ENCODE assay signal across 20 mouse cellular contexts in genomic region chr6:71962119-71962518, GRCm38 (mm10). TPM values are rescaled to one million over a fixed set of nuclear protein-coding genes. Genes with fewer than 3 reads are reported as not detected.
DNase-seq lines count a peak whose midpoint lies in the region; ATAC-seq and TF ChIP-seq lines count a peak whose summit lies in the region.
"Had no signal": no experiment of that assay in that cellular context is flagged by ENCODE, and none has a peak within 500 bp of the region (broad histone marks: within the 10 kb centered on the region; RNA-seq: fewer than 3 reads in every experiment).

No protein-coding gene starts in this region.

- no peak for DNase-seq in liver, embryonic 11.5 days (ENCODE audit: low spot score)
- DNase-seq in liver, result no peak
- no peak for DNase-seq in liver, embryonic 13.5 days
- no peak for DNase-seq in heart, postnatal 4 days
- DNase-seq in gastrocnemius, adult 2 months, result no peak
- DNase-seq: adrenal gland, adult 2 months; cerebellum, adult 11-12 months; cerebellum, postnatal 10 days; kidney, adult 18-20 months; left cerebral cortex, postnatal 4 days; lung, embryonic 14.5 days; thymus, adult 18-20 months had no signal

- intact Hi-C loops in gastrocnemius, adult 2 months (cut with DNase I), result no loop called here

- WGBS in liver, embryonic 11.5 days, result 45% methylated on average over 5 of the region's 5 CpGs
- WGBS in liver, embryonic 13.5 days (ENCODE audit: insufficient replicate concordance), result 18% methylated on average over 5 of the region's 5 CpGs
- WGBS in forebrain, embryonic 12.5 days, result 93% methylated on average over 5 of the region's 5 CpGs

- H3K4me1 ChIP-seq in liver, embryonic 11.5 days (replicated peaks; ENCODE audit: control insufficient read depth, insufficient read depth, low read length), result peaks cover 14% of the 10 kb centered on the region
- peaks cover 18% of the 10 kb centered on the region for H3K4me1 ChIP-seq in liver, embryonic 13.5 days (replicated peaks)
- H3K4me1 ChIP-seq in forebrain, embryonic 12.5 days, result no peaks in the 10 kb centered on the region
- H3K4me1 ChIP-seq: heart, embryonic 10.5 days; limb, embryonic 15.5 days; midbrain, embryonic 12.5 days; neural tube, embryonic 13.5 days had no signal

- no peak overlapping the region for H3K4me3 ChIP-seq in liver, embryonic 11.5 days (ENCODE audit: low read depth, low read length)
- H3K4me3 ChIP-seq in liver, embryonic 13.5 days (replicated peaks), result no peak overlapping the region
- no peak overlapping the region for H3K4me3 ChIP-seq in forebrain, embryonic 12.5 days (replicated peaks)
- no peak overlapping the region for H3K4me3 ChIP-seq in gastrocnemius, adult 2 months
- H3K4me3 ChIP-seq: heart, embryonic 10.5 days; limb, embryonic 15.5 days; midbrain, embryonic 12.5 days; neural tube, embryonic 13.5 days had no signal

- no peaks in the 10 kb centered on the region for H3K27me3 ChIP-seq in liver, embryonic 11.5 days (replicated peaks; ENCODE audit: control insufficient read depth, insufficient read depth, low read length)
- H3K27me3 ChIP-seq in liver, embryonic 13.5 days, result no peaks in the 10 kb centered on the region
- no peaks in the 10 kb centered on the region for H3K27me3 ChIP-seq in forebrain, embryonic 12.5 days
- H3K27me3 ChIP-seq: limb, embryonic 15.5 days; midbrain, embryonic 12.5 days; neural tube, embryonic 13.5 days had no signal

- H3K9me3 ChIP-seq in liver, embryonic 11.5 days (ENCODE audit: control insufficient read depth, low read length), result no peaks in the 10 kb centered on the region
- H3K9me3 ChIP-seq in liver, embryonic 13.5 days (replicated peaks), result no peaks in the 10 kb centered on the region
- H3K9me3 ChIP-seq in forebrain, embryonic 12.5 days, result no peaks in the 10 kb centered on the region
- H3K9me3 ChIP-seq: heart, embryonic 10.5 days; limb, embryonic 15.5 days; midbrain, embryonic 12.5 days; neural tube, embryonic 13.5 days had no signal

- no peak overlapping the region for H3K27ac ChIP-seq in liver, embryonic 11.5 days (ENCODE audit: low read depth, low read length)
- H3K27ac ChIP-seq in liver, embryonic 13.5 days, result peak overlapping the region; percentile 24; the same call in 1 of the 2 replicates
- H3K27ac ChIP-seq in forebrain, embryonic 12.5 days, result no peak overlapping the region
- no peak overlapping the region for H3K27ac ChIP-seq in gastrocnemius, adult 2 months
- H3K27ac ChIP-seq: heart, embryonic 10.5 days; kidney, postnatal 0 days; limb, embryonic 15.5 days; midbrain, embryonic 12.5 days; neural tube, embryonic 13.5 days had no signal

- H3K36me3 ChIP-seq in liver, embryonic 11.5 days (ENCODE audit: control insufficient read depth, insufficient read depth, low read length), result peaks cover 5% of the 10 kb centered on the region; the same call in 1 of the 2 replicates
- H3K36me3 ChIP-seq in liver, embryonic 13.5 days, result peaks cover 31% of the 10 kb centered on the region
- peaks cover 26% of the 10 kb centered on the region for H3K36me3 ChIP-seq in forebrain, embryonic 12.5 days (replicated peaks)

- no peak overlapping the region for H3K9ac ChIP-seq in liver, embryonic 11.5 days (ENCODE audit: low read depth, low read length)
- H3K9ac ChIP-seq in liver, embryonic 13.5 days, result no peak overlapping the region
- H3K9ac ChIP-seq in forebrain, embryonic 12.5 days, result no peak overlapping the region
- H3K9ac ChIP-seq: limb, embryonic 15.5 days; lung, embryonic 14.5 days; midbrain, embryonic 12.5 days; neural tube, embryonic 13.5 days had no signal

- TF ChIP-seq CTCF in gastrocnemius, adult 2 months (IDR thresholded peaks at IDR 0.05), result no peak

- no peak overlapping the region for H3K4me2 ChIP-seq in liver, embryonic 11.5 days
- H3K4me2 ChIP-seq in liver, embryonic 13.5 days, result no peak overlapping the region
- no peak overlapping the region for H3K4me2 ChIP-seq in forebrain, embryonic 12.5 days
- H3K4me2 ChIP-seq: limb, embryonic 15.5 days; lung, embryonic 14.5 days; midbrain, embryonic 12.5 days; neural tube, embryonic 13.5 days had no signal

- peak; percentile 36 for ATAC-seq in liver, embryonic 11.5 days (replicated peaks; ENCODE audit: low FRiP score)
- ATAC-seq in common myeloid progenitor, adult 5-6 weeks (replicated peaks; ENCODE audit: low read depth, poor library complexity, severe bottlenecking), result peak; percentile 75
- ATAC-seq in liver, embryonic 13.5 days (ENCODE audit: low read depth), result peak; percentile 55; the same call in 1 of the 2 replicates
- peak; percentile 47; the same call in 1 of the 2 replicates for ATAC-seq in monocyte, adult 5-6 weeks (replicated peaks; ENCODE audit: insufficient number of reproducible peaks, low FRiP score, low TSS enrichment, poor library complexity, severe bottlenecking)
- ATAC-seq in forebrain, embryonic 12.5 days (ENCODE audit: low FRiP score), result no peak

RNA-seq across cellular contexts. Expression of gene Polr1a, which starts 53.3 kb away (rescaled TPM):
- 45.7 and 52.4 TPM in 2 replicates for polyA plus RNA-seq in liver, embryonic 11.5 days (2014; fragmentation: Nextera tagmentation; extraction: Ambion mirVana)
- 73.8 and 101 TPM in 2 replicates for total RNA-seq in common myeloid progenitor, adult 5-6 weeks (2017)
- polyA plus RNA-seq in liver, embryonic 13.5 days (2015; fragmentation: Nextera tagmentation; extraction: Ambion mirVana), result 18.8 and 22.0 TPM in 2 replicates
- 28.3 to 32.8 TPM (median 28.6 TPM) in 3 replicates for total RNA-seq in monocyte, adult 5-6 weeks (2017)
- polyA plus RNA-seq in forebrain, embryonic 12.5 days (2016; fragmentation: Nextera tagmentation; extraction: Ambion mirVana), result 33.3 and 40.5 TPM in 2 replicates
- 10 to 100 TPM; 32.3 to 35.7 TPM for total RNA-seq in heart, postnatal 4 days (2021)
- total RNA-seq in gastrocnemius, adult 2 months (2021), result 10 to 100 TPM; 40.7 to 41.1 TPM

RNA-seq across cellular contexts. Expression of gene Ptcd3, which starts 53.6 kb away (rescaled TPM):
- polyA plus RNA-seq in liver, embryonic 11.5 days (2014; fragmentation: Nextera tagmentation; extraction: Ambion mirVana), result 151 and 174 TPM in 2 replicates
- total RNA-seq in common myeloid progenitor, adult 5-6 weeks (2017), result 159 and 193 TPM in 2 replicates
- polyA plus RNA-seq in liver, embryonic 13.5 days (2015; fragmentation: Nextera tagmentation; extraction: Ambion mirVana), result 75.4 and 89.5 TPM in 2 replicates
- total RNA-seq in monocyte, adult 5-6 weeks (2017), result 70.3 to 105 TPM (median 72.5 TPM) in 3 replicates
- 120 and 126 TPM in 2 replicates for polyA plus RNA-seq in forebrain, embryonic 12.5 days (2016; fragmentation: Nextera tagmentation; extraction: Ambion mirVana)
- total RNA-seq in heart, postnatal 4 days (2021), result 100 to 1,000 TPM; 113 to 116 TPM
- total RNA-seq in gastrocnemius, adult 2 months (2021), result 10 to 100 TPM; 60.3 to 84.9 TPM
